Mouse (Mus musculus) embryonic fibroblast, embryonic 13.5 days (primary cell): ENCODE data around the gene Atp13a4. TPM values are rescaled to one million over a fixed set of nuclear protein-coding genes. Genes with fewer than 3 reads are reported as not detected.
A peak's percentile ranks its signal among the peaks of the same experiment; 100 is the strongest.

Experiments used
- H3K27ac ChIP-seq: 2 replicates; pipeline ENCODE4 v1.5.1; 2012; ENCODE audit warnings: low read length, control low read depth, inconsistent platforms; ENCODE audit not compliant: insufficient read depth
- H3K4me1 ChIP-seq: 2 replicates; pipeline ENCODE4 v1.6.1; 2011; ENCODE audit warnings: low read length; ENCODE audit not compliant: control insufficient read depth, insufficient read depth
- H3K4me3 ChIP-seq: 2 replicates; pipeline ENCODE4 v1.5.1; 2011; ENCODE audit warnings: mild to moderate bottlenecking, control low read depth, low read length; ENCODE audit not compliant: insufficient read depth
- CTCF ChIP-seq: IDR thresholded peaks from 2 replicates; pipeline ENCODE4 v1.5.1; 2011; ENCODE audit warnings: mild to moderate bottlenecking, control low read depth, low read length, moderate library complexity, borderline replicate concordance; ENCODE audit not compliant: insufficient read depth
- POLR2A ChIP-seq: IDR thresholded peaks from 2 replicates; pipeline ENCODE4 v1.6.1; 2011; ENCODE audit warnings: low read depth, mild to moderate bottlenecking, control low read depth, low read length, moderate library complexity
- polyA plus RNA-seq: library from polyadenylated mRNA; stranded (reverse); fragments of >200 nt; gene quantifications from 2 replicates; pipeline ENCODE4 v1.2.4, GENCODE M21; 2011; ENCODE audit warnings: low read depth; ENCODE audit not compliant: missing spikeins, insufficient read length

The Atp13a4 gene
- polyA plus RNA-seq, 1 experiment, result not detected

GRCm38 (mm10) chr16:29481439-29481838 is 63.2 kb downstream of the Atp13a4 start:
- H3K27ac ChIP-seq, result no peak overlapping the region
- H3K4me3 ChIP-seq, result no peak overlapping the region
- no peak for TF ChIP-seq CTCF
- H3K4me1 ChIP-seq, result no peaks in the 10 kb centered on the region

GRCm38 (mm10) chr16:29480396-29480795 is 64.3 kb downstream of the Atp13a4 start:
- no peaks in the 10 kb centered on the region for H3K4me1 ChIP-seq
- no peak overlapping the region for H3K4me3 ChIP-seq
- TF ChIP-seq POLR2A, result no peak
- TF ChIP-seq CTCF, result no peak
- no peak overlapping the region for H3K27ac ChIP-seq

- no peak for TF ChIP-seq POLR2A
- TF ChIP-seq CTCF, result no peak
- Histone ChIP-seq H3K4me3 (no peak overlapping the region), H3K4me1 (no peaks in the 10 kb centered on the region), H3K27ac (no peak overlapping the region)
These were observed 80.9 kb downstream of the Atp13a4 start for GRCm38 (mm10) chr16:29463798-29464197.

- TF ChIP-seq POLR2A, result no peak
- TF ChIP-seq CTCF, result no peak
- Histone ChIP-seq H3K4me1 (no peaks in the 10 kb centered on the region), H3K27ac (no peak overlapping the region), H3K4me3 (no peak overlapping the region)
These were observed 85.3 kb downstream of the Atp13a4 start for GRCm38 (mm10) chr16:29459331-29459730.

- TF ChIP-seq POLR2A (no peak), CTCF (no peak)
- Histone ChIP-seq H3K4me1 (no peaks in the 10 kb centered on the region), H3K4me3 (no peak overlapping the region), H3K27ac (no peak overlapping the region)
These were observed 87.8 kb downstream of the Atp13a4 start for GRCm38 (mm10) chr16:29456851-29457250.

GRCm38 (mm10) chr16:29453282-29453681 is 91.4 kb downstream of the Atp13a4 start:
- no peaks in the 10 kb centered on the region for H3K4me1 ChIP-seq
- H3K4me3 ChIP-seq, result no peak overlapping the region
- H3K27ac ChIP-seq, result no peak overlapping the region
- no peak for TF ChIP-seq CTCF
- TF ChIP-seq POLR2A, result no peak

- Histone ChIP-seq H3K4me1 (no peaks in the 10 kb centered on the region), H3K4me3 (no peak overlapping the region), H3K27ac (no peak overlapping the region)
- 0 out of 2 replicates have a peak, but pooled peaks have one; percentile 29 for TF ChIP-seq CTCF
- no peak for TF ChIP-seq POLR2A
These were observed 93.0 kb downstream of the Atp13a4 start for GRCm38 (mm10) chr16:29451706-29452105.

GRCm38 (mm10) chr16:29442126-29442525 is 102.5 kb downstream of the Atp13a4 start:
- Histone ChIP-seq H3K4me3 (no peak overlapping the region), H3K4me1 (no peaks in the 10 kb centered on the region), H3K27ac (no peak overlapping the region)
- TF ChIP-seq CTCF (no peak), POLR2A (no peak)

GRCm38 (mm10) chr16:29441405-29441985 is 103.2 kb downstream of the Atp13a4 start:
- no peaks in the 10 kb centered on the region for H3K4me1 ChIP-seq

GRCm38 (mm10) chr16:29438045-29438444 is 106.6 kb downstream of the Atp13a4 start:
- H3K4me1 ChIP-seq, result no peaks in the 10 kb centered on the region
- no peak overlapping the region for H3K4me3 ChIP-seq
- no peak overlapping the region for H3K27ac ChIP-seq
- no peak for TF ChIP-seq POLR2A
- no peak for TF ChIP-seq CTCF

More at GRCm38 (mm10) chr16:29441405-29441985, 103.2 kb downstream of the Atp13a4 start:
- TF ChIP-seq CTCF (no peak), POLR2A (no peak)
- no peak overlapping the region for H3K27ac ChIP-seq
- H3K4me3 ChIP-seq, result no peak overlapping the region

GRCm38 (mm10) chr16:29435746-29436145 is 108.9 kb downstream of the Atp13a4 start:
- Histone ChIP-seq H3K27ac (no peak overlapping the region), H3K4me3 (no peak overlapping the region), H3K4me1 (no peaks in the 10 kb centered on the region)
- TF ChIP-seq POLR2A, result no peak
- TF ChIP-seq CTCF, result no peak
